Mouse (Mus musculus): ENCODE results near the gene A330070K13Rik. TPM values are rescaled to one million over a fixed set of nuclear protein-coding genes. Genes with fewer than 3 reads are reported as not detected.

The A330070K13Rik gene
- polyA plus RNA-seq (2021; fragmentation: Nextera tagmentation): 4.9 and 5.6 TPM in 2 replicates
- long read RNA-seq, experiment 1, partial matches to known transcripts: 0 of 2 reads
- long read RNA-seq, experiment 1, other reads (novel, unspliced or antisense): 0 of 2 reads
- long read RNA-seq, experiment 2, partial matches to known transcripts: 0 of 3 reads
- long read RNA-seq, experiment 2, other reads (novel, unspliced or antisense): 0 of 3 reads

GRCm38 (mm10) chr5:130384222-130384912, at the start of gene A330070K13Rik:
TSS of gene A330070K13Rik (minus strand) at chr5:130384631.

GRCm38 (mm10) chr5:130369237-130369636, 15.2 kb downstream of the A330070K13Rik start, which contains the start of gene Caln1:
TSS of gene Caln1 (plus strand) at chr5:130369455.

Other genes starting within 250 kb of the A330070K13Rik start
- gene Kctd7, start 239.8 kb downstream of the A330070K13Rik start, polyA plus RNA-seq (2021; fragmentation: Nextera tagmentation): 10.1 and 11.5 TPM in 2 replicates
- gene Rabgef1, start 212.8 kb downstream of the A330070K13Rik start, polyA plus RNA-seq (2021; fragmentation: Nextera tagmentation): 26.1 and 27.5 TPM in 2 replicates
- gene Tmem248, start 167.6 kb downstream of the A330070K13Rik start, polyA plus RNA-seq (2021; fragmentation: Nextera tagmentation): 19.4 TPM in 2 replicates
- 118 and 126 TPM in 2 replicates for gene Sbds, start 129.1 kb downstream of the A330070K13Rik start, polyA plus RNA-seq (2021; fragmentation: Nextera tagmentation)
- gene Tyw1, start 129.0 kb downstream of the A330070K13Rik start, polyA plus RNA-seq (2021; fragmentation: Nextera tagmentation): 11.2 and 12.1 TPM in 2 replicates
- 79.7 and 94.7 TPM in 2 replicates for gene Caln1, start 15.2 kb downstream of the A330070K13Rik start, polyA plus RNA-seq (2021; fragmentation: Nextera tagmentation)

All from layer of hippocampus, adult 6 months (tissue).